Mouse (Mus musculus) bone marrow macrophage, adult 2 months (primary cell): Measurements from ENCODE around the gene Dnah8. TPM values are rescaled to one million over a fixed set of nuclear protein-coding genes. Genes with fewer than 3 reads are reported as not detected.

Source experiments
- H3K27ac ChIP-seq: 2 replicates; pipeline ENCODE4 v1.5.1; 2012; ENCODE audit warnings: low read depth, low read length; ENCODE audit not compliant: insufficient read depth
- H3K4me1 ChIP-seq: 2 replicates; pipeline ENCODE4 v1.6.1; 2012; ENCODE audit warnings: low read length; ENCODE audit not compliant: control insufficient read depth, insufficient read depth
- H3K4me3 ChIP-seq: 2 replicates; pipeline ENCODE4 v1.5.1; 2012; ENCODE audit warnings: mild to moderate bottlenecking, low read length, moderate library complexity; ENCODE audit not compliant: insufficient read depth
- CTCF ChIP-seq: IDR thresholded peaks from 2 replicates; pipeline ENCODE4 v1.5.1; 2012; ENCODE audit warnings: low read depth, mild to moderate bottlenecking, low read length, moderate library complexity
- POLR2A ChIP-seq: IDR thresholded peaks from 2 replicates; pipeline ENCODE4 v1.6.1; 2012; ENCODE audit warnings: mild to moderate bottlenecking, low read depth, low read length, borderline replicate concordance
- polyA plus RNA-seq: library from polyadenylated mRNA; stranded (reverse); fragments of >200 nt; gene quantifications from 2 replicates; pipeline ENCODE4 v1.2.4, GENCODE M21; 2012; ENCODE audit not compliant: missing spikeins, insufficient read depth, insufficient read length

The Dnah8 gene
- polyA plus RNA-seq, 1 experiment = 0.64 TPM

GRCm38 (mm10) chr17:30607909-30608495, 16.2 kb upstream of the Dnah8 start:
- no peak overlapping the region for H3K27ac ChIP-seq
- TF ChIP-seq CTCF (no peak), POLR2A (no peak)
- no peak overlapping the region for H3K4me3 ChIP-seq
- peaks cover 7% of the 10 kb centered on the region for H3K4me1 ChIP-seq

- H3K4me1 ChIP-seq = peaks cover 7% of the 10 kb centered on the region
- no peak overlapping the region for H3K4me3 ChIP-seq
- TF ChIP-seq CTCF = no peak
- no peak overlapping the region for H3K27ac ChIP-seq
Observed at GRCm38 (mm10) chr17:30609305-30609979, 14.7 kb upstream of the Dnah8 start.

- peaks cover 7% of the 10 kb centered on the region for H3K4me1 ChIP-seq
- TF ChIP-seq POLR2A (no peak), CTCF (no peak)
- no peak overlapping the region for H3K27ac ChIP-seq
- no peak overlapping the region for H3K4me3 ChIP-seq
Observed at GRCm38 (mm10) chr17:30609980-30610307, 14.2 kb upstream of the Dnah8 start.

GRCm38 (mm10) chr17:30610739-30611138, 13.4 kb upstream of the Dnah8 start:
- Histone ChIP-seq H3K4me3 (no peak overlapping the region), H3K27ac (no peak overlapping the region), H3K4me1 (peaks cover 7% of the 10 kb centered on the region)
- TF ChIP-seq CTCF = no peak
- no peak for TF ChIP-seq POLR2A

- TF ChIP-seq CTCF (no peak), POLR2A (no peak)
- Histone ChIP-seq H3K4me1 (peaks cover 7% of the 10 kb centered on the region), H3K27ac (no peak overlapping the region), H3K4me3 (peak overlapping the region; percentile 74)
Observed at GRCm38 (mm10) chr17:30611221-30612074, 12.7 kb upstream of the Dnah8 start.

GRCm38 (mm10) chr17:30612075-30612859, 11.9 kb upstream of the Dnah8 start:
- peaks cover 7% of the 10 kb centered on the region for H3K4me1 ChIP-seq
- peak overlapping the region; percentile 74 for H3K4me3 ChIP-seq
- TF ChIP-seq CTCF = no peak
- H3K27ac ChIP-seq = peak overlapping the region; percentile 15; the same call in 1 of the 2 replicates

- no peak for TF ChIP-seq POLR2A
- Histone ChIP-seq H3K27ac (no peak overlapping the region), H3K4me1 (peaks cover 7% of the 10 kb centered on the region), H3K4me3 (no peak overlapping the region)
Observed at GRCm38 (mm10) chr17:30613350-30613749, 10.8 kb upstream of the Dnah8 start.

GRCm38 (mm10) chr17:30616203-30616602, 8.0 kb upstream of the Dnah8 start:
- H3K4me3 ChIP-seq = no peak overlapping the region
- no peak overlapping the region for H3K27ac ChIP-seq
- peaks cover 2% of the 10 kb centered on the region for H3K4me1 ChIP-seq
- TF ChIP-seq POLR2A (no peak), CTCF (no peak)

GRCm38 (mm10) chr17:30618136-30618891, 5.8 kb upstream of the Dnah8 start:
- Histone ChIP-seq H3K27ac (no peak overlapping the region), H3K4me3 (no peak overlapping the region), H3K4me1 (no peaks in the 10 kb centered on the region)
- TF ChIP-seq CTCF (no peak), POLR2A (no peak)
